Mouse (Mus musculus): Measurements from ENCODE around the gene Atg7. TPM values are rescaled to one million over a fixed set of nuclear protein-coding genes. Genes with fewer than 3 reads are reported as not detected.
"Not testable (repeated sequence)": the region's sequence is repeated elsewhere in the genome, so short reads cannot be mapped to it uniquely, and the experiment has no call there.

Atg7 gene
- total RNA-seq, 4 experiments from 2014 or later, result 34.1 to 42.9 (median 39.6) TPM

GRCm38 (mm10) chr6:114885129-114885528 lies 242.2 kb downstream of the Atg7 start:
- DNase-seq, result no peak

- DNase-seq, result no peak
Observed at GRCm38 (mm10) chr6:114886012-114886411, 243.1 kb downstream of the Atg7 start.

- DNase-seq, result no peak
Observed at GRCm38 (mm10) chr6:114886504-114887361, 243.8 kb downstream of the Atg7 start.

- DNase-seq, result peak; percentile 89
Observed at GRCm38 (mm10) chr6:114888922-114889321, 246.0 kb downstream of the Atg7 start.

- DNase-seq, result not testable (repeated sequence)
Observed at GRCm38 (mm10) chr6:114889971-114890370, 247.1 kb downstream of the Atg7 start.

- DNase-seq, result peak; percentile 91
Observed at GRCm38 (mm10) chr6:114890411-114891115, 247.7 kb downstream of the Atg7 start.

GRCm38 (mm10) chr6:114891272-114891671 lies 248.4 kb downstream of the Atg7 start:
- no peak for DNase-seq

- DNase-seq, result no peak
Observed at GRCm38 (mm10) chr6:114891771-114892170, 248.9 kb downstream of the Atg7 start.

- DNase-seq, result no peak
Observed at GRCm38 (mm10) chr6:114892363-114892762, 249.5 kb downstream of the Atg7 start.

- DNase-seq, result peak; percentile 79
Observed at GRCm38 (mm10) chr6:114893427-114894209, 250.7 kb downstream of the Atg7 start.

DNA sequence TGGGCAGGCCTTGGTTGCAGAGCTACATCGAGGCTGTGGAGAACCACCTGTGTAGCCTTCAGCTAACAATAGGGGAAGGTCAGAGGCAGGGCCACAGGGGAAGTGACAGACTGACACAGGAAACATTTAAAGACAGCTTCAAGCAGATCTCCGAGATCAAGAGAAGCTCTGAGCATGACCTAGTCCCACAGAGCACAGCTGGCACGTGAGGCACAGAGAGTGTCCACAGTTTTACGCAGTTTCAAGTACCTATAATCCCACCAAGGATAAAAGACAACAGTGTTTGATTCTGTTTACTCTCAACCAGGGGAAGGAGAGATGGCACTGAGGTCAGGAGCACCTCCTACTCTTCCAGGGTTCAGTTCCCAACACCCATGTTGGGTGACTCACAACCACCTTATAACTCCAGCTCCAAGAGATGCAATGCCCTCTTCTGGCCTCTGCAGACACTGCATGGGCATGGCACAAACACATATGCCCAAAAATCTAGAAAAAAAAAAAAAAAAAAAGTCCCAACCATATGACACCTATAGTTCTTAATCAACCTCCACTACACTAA lies 251.7 kb downstream of the Atg7 start:
- DNase-seq, result no peak

DNA sequence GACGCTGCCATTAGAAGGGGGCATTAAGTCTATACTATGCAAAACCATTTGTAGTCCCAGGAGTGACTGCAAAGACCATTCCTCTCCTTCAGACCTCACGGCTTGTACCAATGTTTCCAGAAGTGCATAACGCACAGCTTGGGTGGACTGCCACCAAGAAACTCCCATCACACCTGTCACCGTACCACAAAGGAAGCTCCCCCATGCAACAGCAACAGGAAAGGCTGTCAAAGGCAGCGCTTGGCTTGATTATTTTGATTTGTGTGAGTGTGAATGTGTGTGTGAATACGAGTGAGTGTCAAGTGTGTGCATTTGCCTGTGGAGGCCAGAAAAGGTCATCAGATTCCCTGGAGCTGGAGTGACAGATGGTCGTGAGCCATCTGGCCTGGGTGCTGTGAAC lies 252.3 kb downstream of the Atg7 start:
- no peak for DNase-seq

GRCm38 (mm10) chr6:114896281-114896680 lies 253.4 kb downstream of the Atg7 start:
- no peak for DNase-seq

- no peak for DNase-seq
Observed at GRCm38 (mm10) chr6:114898949-114899348, 256.1 kb downstream of the Atg7 start.

- no peak for DNase-seq
Observed at GRCm38 (mm10) chr6:114899652-114900051, 256.8 kb downstream of the Atg7 start.

DNA sequence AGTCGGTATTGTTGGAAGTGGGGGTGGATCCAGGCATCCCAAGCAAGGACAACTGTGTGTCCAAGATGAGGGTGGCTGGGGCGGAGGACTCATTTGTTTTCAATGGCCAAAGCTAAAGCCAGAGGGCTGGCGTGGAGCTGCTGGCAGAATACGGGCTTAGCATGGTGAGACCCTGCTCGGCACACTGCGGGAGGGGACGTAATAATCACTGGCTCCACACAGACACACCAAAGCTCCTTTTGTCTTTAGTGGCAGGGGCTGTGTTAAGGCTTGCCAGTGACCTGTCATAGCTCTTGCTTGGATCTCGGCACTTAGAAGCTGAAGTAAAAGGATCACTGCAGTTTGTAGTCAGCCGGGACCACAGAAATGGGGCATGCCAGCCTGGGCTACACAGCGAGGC lies 257.3 kb downstream of the Atg7 start:
- no peak for DNase-seq

GRCm38 (mm10) chr6:114901321-114901824 lies 258.5 kb downstream of the Atg7 start:
- DNase-seq, result peak; percentile 75

GRCm38 (mm10) chr6:114901921-114902320 lies 259.0 kb downstream of the Atg7 start:
- no peak for DNase-seq

DNA sequence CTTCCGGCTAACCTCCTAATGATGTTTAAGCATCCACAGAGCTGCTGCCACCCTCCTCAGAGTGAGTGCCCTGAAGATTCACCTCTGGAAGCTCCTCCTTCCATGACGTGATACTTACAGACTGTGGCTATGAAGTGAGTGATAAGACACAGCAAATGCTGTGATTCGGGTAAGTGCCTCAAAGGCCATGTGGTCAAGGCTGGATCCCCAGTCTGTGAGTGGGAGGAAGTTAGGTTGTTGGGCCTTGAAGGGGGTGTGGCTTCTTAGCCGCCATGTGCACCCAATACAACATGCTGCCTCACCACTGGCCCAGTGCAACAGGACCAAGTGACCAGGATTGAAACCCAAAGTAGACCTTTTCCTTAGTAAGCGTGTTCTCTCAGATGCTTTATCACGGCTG lies 261.3 kb downstream of the Atg7 start:
- DNase-seq, result no peak

GRCm38 (mm10) chr6:114904818-114905217 lies 261.9 kb downstream of the Atg7 start:
- DNase-seq, result no peak

DNA sequence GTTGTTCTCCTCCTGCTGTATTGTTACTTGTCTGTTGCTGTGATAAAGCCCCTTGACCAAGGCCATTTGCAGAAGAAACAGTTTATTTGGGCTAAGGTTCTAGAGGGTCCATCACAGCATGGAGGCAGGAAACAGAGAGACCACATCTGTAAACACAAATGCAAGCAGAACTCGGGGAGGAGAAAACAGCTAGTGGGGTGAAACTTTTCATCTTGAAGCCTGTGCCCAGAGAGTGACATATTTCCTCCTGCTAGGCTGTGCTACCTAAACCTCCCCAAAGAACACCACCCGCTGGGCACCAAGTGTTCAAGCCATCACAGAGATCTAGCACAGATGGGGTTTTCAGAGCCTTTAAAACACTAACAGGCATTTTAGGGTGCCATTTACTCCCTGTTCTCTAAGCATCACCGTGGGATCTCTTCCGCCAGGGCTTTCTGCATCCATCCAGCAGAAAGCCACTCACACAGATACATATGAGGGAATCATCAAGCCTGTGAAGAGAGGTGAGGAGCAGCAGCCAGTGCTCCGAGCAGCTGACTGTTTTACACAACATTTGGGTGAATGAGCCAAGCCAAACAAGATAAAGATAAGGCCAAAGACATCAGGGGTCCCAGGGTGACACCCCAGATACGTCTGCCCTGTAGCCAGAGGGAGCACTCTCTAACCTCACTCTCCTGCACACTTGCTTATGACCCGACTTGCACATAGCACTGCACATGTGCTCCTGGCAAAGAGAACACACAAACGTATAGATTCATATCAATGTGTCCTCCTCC lies 262.5 kb downstream of the Atg7 start:
- DNase-seq, result no peak

GRCm38 (mm10) chr6:114906209-114906608 lies 263.3 kb downstream of the Atg7 start:
- DNase-seq, result no peak
